Mouse (Mus musculus) hindbrain, embryonic 14.5 days (tissue): ENCODE measurements around the gene Vmn2r37. TPM values are rescaled to one million over a fixed set of nuclear protein-coding genes. Genes with fewer than 3 reads are reported as not detected.
"Not testable (repeated sequence)": the region's sequence is repeated elsewhere in the genome, so short reads cannot be mapped to it uniquely, and the experiment has no call there.

Experiments used
- ATAC-seq: fragments of 200-750 bp; cut with Nextera tagmentation; 2 replicates; pipeline ENCODE4 v1.8.0; 2017; ENCODE audit warnings: moderate number of reproducible peaks, mild to moderate bottlenecking, moderate TSS enrichment, moderate library complexity; ENCODE audit not compliant: low FRiP score
- DNase-seq: peaks from one replicate; pipeline ENCODE4 v3.0.0-alpha.2; 2015; ENCODE audit warnings: low spot score
- H3K27ac ChIP-seq: fragments of 300-500 bp; sonication (generic); 2 replicates; pipeline ENCODE4 v1.5.1; 2014; ENCODE audit warnings: mild to moderate bottlenecking, moderate library complexity
- H3K27me3 ChIP-seq: fragments of 300-500 bp; sonication (generic); 2 replicates; pipeline ENCODE4 v1.6.1; 2014; ENCODE audit warnings: mild to moderate bottlenecking, low read length, mixed read lengths; ENCODE audit not compliant: control insufficient read depth, insufficient read depth
- H3K36me3 ChIP-seq: fragments of 300-500 bp; sonication (generic); replicated peaks from 2 replicates; pipeline ENCODE4 v1.6.1; 2014; ENCODE audit not compliant: control insufficient read depth, insufficient read depth
- H3K4me1 ChIP-seq: fragments of 300-500 bp; sonication (generic); replicated peaks from 2 replicates; pipeline ENCODE4 v1.6.1; 2014; ENCODE audit warnings: antibody characterized with exemption, low read length, mixed read lengths; ENCODE audit not compliant: control insufficient read depth, insufficient read depth
- H3K4me2 ChIP-seq: fragments of 300-500 bp; sonication (generic); replicated peaks from 2 replicates; pipeline ENCODE4 v1.6.1; 2014; ENCODE audit warnings: mild to moderate bottlenecking, moderate library complexity
- H3K4me3 ChIP-seq: fragments of 300-500 bp; sonication (generic); replicated peaks from 2 replicates; pipeline ENCODE4 v1.5.1; 2014; ENCODE audit warnings: mild to moderate bottlenecking, low read length
- H3K9ac ChIP-seq: fragments of 300-500 bp; sonication (generic); 2 replicates; pipeline ENCODE4 v1.6.1; 2014
- H3K9me3 ChIP-seq: fragments of 300-500 bp; sonication (generic); 2 replicates; pipeline ENCODE4 v1.6.1; 2016; ENCODE audit warnings: low read length; ENCODE audit not compliant: control insufficient read depth
- WGBS: fragments of 180-500 bp; shearing (Covaris S2); extraction: QIAGEN DNeasy Blood & Tissue Kit; methylation state at CpG from one replicate; pipeline ENCODE4 v1.1.7; 2014; 5-methylcytosine and 5-hydroxymethylcytosine counted together
- polyA plus RNA-seq: library from polyadenylated mRNA; unstranded; fragments of >200 nt; fragmentation: Nextera tagmentation; extraction: Ambion mirVana; gene quantifications from 2 replicates; pipeline ENCODE4 v1.2.1, GENCODE M21; 2014

Gene Vmn2r37
- not detected in 2 replicates for polyA plus RNA-seq

DNA sequence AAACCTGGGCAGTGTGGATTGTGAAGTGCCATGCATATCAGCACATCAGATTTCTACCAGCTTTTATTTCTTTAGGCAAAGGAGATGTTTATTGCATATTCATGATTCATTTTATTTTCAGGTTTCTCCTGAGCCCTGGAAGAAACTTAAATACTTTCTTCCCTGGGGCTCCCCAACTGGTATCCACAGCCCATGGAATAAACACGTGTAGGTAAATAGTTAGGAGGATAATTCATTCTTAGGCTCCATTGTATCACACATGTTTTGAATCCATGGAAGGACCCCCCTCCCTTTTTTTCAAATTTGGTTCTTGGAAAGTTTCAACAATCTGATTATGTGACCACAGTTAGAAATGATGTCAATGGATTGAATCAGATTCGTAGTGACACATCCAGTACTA lies at the start of gene Vmn2r37:
TSS of gene Vmn2r37 (minus strand) at position 101 of the 400 bp plus-strand sequence.
- not testable (repeated sequence) for H3K27ac ChIP-seq, H3K36me3 ChIP-seq, DNase-seq, H3K27me3 ChIP-seq, ATAC-seq, H3K4me3 ChIP-seq, H3K4me1 ChIP-seq, H3K4me2 ChIP-seq, H3K9me3 ChIP-seq, H3K9ac ChIP-seq
- 45% methylated on average over 1 of the region's 2 CpGs for WGBS

Other genes with a start within 250 kb of the Vmn2r37 start
- gene Vmn2r39, start 192.9 kb downstream of the Vmn2r37 start, polyA plus RNA-seq = not detected in 2 replicates
- gene Vmn2r38, start 125.8 kb downstream of the Vmn2r37 start, polyA plus RNA-seq = not detected in 2 replicates